Mouse (Mus musculus): ENCODE data around the gene Fbf1.

GRCm38 (mm10) chr11:116167884-116168439, at the start of gene Fbf1:
- TF ChIP-seq HCFC1 (IDR thresholded peaks at IDR 0.05; ENCODE audit: borderline replicate concordance, insufficient read depth, low read length) (peak; percentile 97), MAFK (IDR thresholded peaks at IDR 0.05; ENCODE audit: insufficient read depth, low read depth, low read length) (no peak), ZC3H11A (IDR thresholded peaks at IDR 0.05; ENCODE audit: borderline replicate concordance, low read depth, low read length) (0 out of 2 replicates have a peak, but pooled peaks have one; percentile 6), CHD2 (IDR thresholded peaks at IDR 0.05; ENCODE audit: low read depth, low read length) (no peak)

Data from ES-E14 (cell line).